Mouse (Mus musculus): Measurements from ENCODE around the gene Vax1.

GRCm38 (mm10) chr19:59168386-59168905 is 1.4 kb downstream of the Vax1 start:
- no peak for TF ChIP-seq EP300 (IDR thresholded peaks at IDR 0.05; ENCODE audit: insufficient read depth, low read depth, low read length)
- TF ChIP-seq POLR2A (IDR thresholded peaks at IDR 0.05; ENCODE audit: insufficient read depth, low read depth, low read length), result no peak
- TF ChIP-seq CTCF (IDR thresholded peaks at IDR 0.05), result no peak
